Mouse (Mus musculus): ENCODE measurements at regions not wholly inside any gene's neighbourhood (a gene's known extent, or its start where the extent isn't known, plus 50 kb on each side); places are given as distances from the start of the nearest gene placed in this dataset.
A peak's percentile ranks its signal among the peaks of the same experiment; 100 is the strongest.

GRCm38 (mm10) chr9:33760701-33761100, 725.0 kb upstream of the Kirrel3 start:
- Histone ChIP-seq H3K27ac (ENCODE audit: insufficient read depth, low read depth, low read length) (no peak overlapping the region), H3K27me3 (replicated peaks; ENCODE audit: control insufficient read depth, insufficient read depth, low read length) (no peaks in the 10 kb centered on the region), H3K4me1 (ENCODE audit: control insufficient read depth, insufficient read depth, low read length) (no peaks in the 10 kb centered on the region), H3K4me3 (ENCODE audit: insufficient read depth, low read depth, low read length) (no peak overlapping the region), H3K36me3 (ENCODE audit: control insufficient read depth, insufficient read depth, low read length) (no peaks in the 10 kb centered on the region)
- DNase-seq, result peak; percentile 18
- no peak for TF ChIP-seq POLR2A (IDR thresholded peaks at IDR 0.05; ENCODE audit: low read depth, low read length)
- no peak for TF ChIP-seq CTCF (conservative IDR thresholded peaks at IDR 0.05; ENCODE audit: insufficient read depth, insufficient read length, low read depth, low read length)

- Histone ChIP-seq H3K4me1 (ENCODE audit: control insufficient read depth, insufficient read depth, low read length) (no peaks in the 10 kb centered on the region), H3K27ac (ENCODE audit: insufficient read depth, low read depth, low read length) (no peak overlapping the region), H3K36me3 (ENCODE audit: control insufficient read depth, insufficient read depth, low read length) (no peaks in the 10 kb centered on the region), H3K4me3 (ENCODE audit: insufficient read depth, low read depth, low read length) (no peak overlapping the region), H3K27me3 (replicated peaks; ENCODE audit: control insufficient read depth, insufficient read depth, low read length) (no peaks in the 10 kb centered on the region)
- no peak for DNase-seq
- WGBS, result 80% methylated on average over 2 of the region's 2 CpGs
- TF ChIP-seq POLR2A (IDR thresholded peaks at IDR 0.05; ENCODE audit: low read depth, low read length) (no peak), CTCF (conservative IDR thresholded peaks at IDR 0.05; ENCODE audit: insufficient read depth, insufficient read length, low read depth, low read length) (no peak)
Measured at GRCm38 (mm10) chr9:33766235-33766634, 719.5 kb upstream of the Kirrel3 start.

- TF ChIP-seq POLR2A (IDR thresholded peaks at IDR 0.05; ENCODE audit: low read depth, low read length), result no peak
- no peak for TF ChIP-seq CTCF (conservative IDR thresholded peaks at IDR 0.05; ENCODE audit: insufficient read depth, insufficient read length, low read depth, low read length)
- 93% methylated on average over 2 of the region's 2 CpGs for WGBS
- H3K27me3 ChIP-seq (replicated peaks; ENCODE audit: control insufficient read depth, insufficient read depth, low read length), result no peaks in the 10 kb centered on the region
- DNase-seq, result no peak
- H3K27ac ChIP-seq (ENCODE audit: insufficient read depth, low read depth, low read length), result no peak overlapping the region
- H3K4me3 ChIP-seq (ENCODE audit: insufficient read depth, low read depth, low read length), result no peak overlapping the region
- no peaks in the 10 kb centered on the region for H3K4me1 ChIP-seq (ENCODE audit: control insufficient read depth, insufficient read depth, low read length)
- no peaks in the 10 kb centered on the region for H3K36me3 ChIP-seq (ENCODE audit: control insufficient read depth, insufficient read depth, low read length)
Measured at GRCm38 (mm10) chr9:33769811-33770210, 715.9 kb upstream of the Kirrel3 start.

- Histone ChIP-seq H3K4me1 (ENCODE audit: control insufficient read depth, insufficient read depth, low read length) (no peaks in the 10 kb centered on the region), H3K36me3 (ENCODE audit: control insufficient read depth, insufficient read depth, low read length) (no peaks in the 10 kb centered on the region), H3K27me3 (replicated peaks; ENCODE audit: control insufficient read depth, insufficient read depth, low read length) (no peaks in the 10 kb centered on the region), H3K4me3 (ENCODE audit: insufficient read depth, low read depth, low read length) (no peak overlapping the region), H3K27ac (ENCODE audit: insufficient read depth, low read depth, low read length) (no peak overlapping the region)
- no peak for DNase-seq
- TF ChIP-seq CTCF (conservative IDR thresholded peaks at IDR 0.05; ENCODE audit: insufficient read depth, insufficient read length, low read depth, low read length) (no peak), POLR2A (IDR thresholded peaks at IDR 0.05; ENCODE audit: low read depth, low read length) (no peak)
- WGBS, result 74% methylated on average over 5 of the region's 5 CpGs
Measured at GRCm38 (mm10) chr9:33774178-33774577, 711.5 kb upstream of the Kirrel3 start.

GRCm38 (mm10) chr9:33790617-33791016, 695.1 kb upstream of the Kirrel3 start:
- no peak for DNase-seq
- Histone ChIP-seq H3K36me3 (ENCODE audit: control insufficient read depth, insufficient read depth, low read length) (no peaks in the 10 kb centered on the region), H3K27me3 (replicated peaks; ENCODE audit: control insufficient read depth, insufficient read depth, low read length) (no peaks in the 10 kb centered on the region), H3K27ac (ENCODE audit: insufficient read depth, low read depth, low read length) (no peak overlapping the region), H3K4me3 (ENCODE audit: insufficient read depth, low read depth, low read length) (no peak overlapping the region), H3K4me1 (ENCODE audit: control insufficient read depth, insufficient read depth, low read length) (no peaks in the 10 kb centered on the region)
- TF ChIP-seq CTCF (conservative IDR thresholded peaks at IDR 0.05; ENCODE audit: insufficient read depth, insufficient read length, low read depth, low read length) (no peak), POLR2A (IDR thresholded peaks at IDR 0.05; ENCODE audit: low read depth, low read length) (no peak)
- WGBS, result 78% methylated on average over 4 of the region's 4 CpGs

GRCm38 (mm10) chr9:33800250-33800649, 685.4 kb upstream of the Kirrel3 start:
- H3K27ac ChIP-seq (ENCODE audit: insufficient read depth, low read depth, low read length), result no peak overlapping the region
- DNase-seq, result no peak
- no peaks in the 10 kb centered on the region; the same call in 1 of the 2 replicates for H3K27me3 ChIP-seq (replicated peaks; ENCODE audit: control insufficient read depth, insufficient read depth, low read length)
- TF ChIP-seq CTCF (conservative IDR thresholded peaks at IDR 0.05; ENCODE audit: insufficient read depth, insufficient read length, low read depth, low read length), result no peak
- TF ChIP-seq POLR2A (IDR thresholded peaks at IDR 0.05; ENCODE audit: low read depth, low read length), result no peak
- H3K4me1 ChIP-seq (ENCODE audit: control insufficient read depth, insufficient read depth, low read length), result no peaks in the 10 kb centered on the region
- no peaks in the 10 kb centered on the region for H3K36me3 ChIP-seq (ENCODE audit: control insufficient read depth, insufficient read depth, low read length)
- no peak overlapping the region for H3K4me3 ChIP-seq (ENCODE audit: insufficient read depth, low read depth, low read length)
- 70% methylated on average over 6 of the region's 6 CpGs for WGBS

- peak; percentile 1 for DNase-seq
- no peaks in the 10 kb centered on the region for H3K4me1 ChIP-seq (ENCODE audit: control insufficient read depth, insufficient read depth, low read length)
Measured at GRCm38 (mm10) chr9:33800763-33801162, 684.9 kb upstream of the Kirrel3 start.

More at GRCm38 (mm10) chr9:33800763-33801162, 684.9 kb upstream of the Kirrel3 start:
- 24% methylated on average over 1 of the region's 1 CpGs for WGBS
- Histone ChIP-seq H3K27ac (ENCODE audit: insufficient read depth, low read depth, low read length) (no peak overlapping the region), H3K36me3 (ENCODE audit: control insufficient read depth, insufficient read depth, low read length) (no peaks in the 10 kb centered on the region), H3K4me3 (ENCODE audit: insufficient read depth, low read depth, low read length) (no peak overlapping the region), H3K27me3 (replicated peaks; ENCODE audit: control insufficient read depth, insufficient read depth, low read length) (no peaks in the 10 kb centered on the region; the same call in 1 of the 2 replicates)
- no peak for TF ChIP-seq CTCF (conservative IDR thresholded peaks at IDR 0.05; ENCODE audit: insufficient read depth, insufficient read length, low read depth, low read length)
- no peak for TF ChIP-seq POLR2A (IDR thresholded peaks at IDR 0.05; ENCODE audit: low read depth, low read length)
